Mouse (Mus musculus) kidney, postnatal 36 days (tissue): ENCODE measurements at regions not wholly inside any gene's neighbourhood (a gene's known extent, or its start where the extent isn't known, plus 50 kb on each side); places are given as distances from the start of the nearest gene placed in this dataset.
A peak's percentile ranks its signal among the peaks of the same experiment; 100 is the strongest.

Source experiments
- DNase-seq, 2 experiments: peaks; one replicate each; pipeline ENCODE4 v3.0.0; 2021 to 2022; ENCODE audit warnings: mixed read lengths in 2 of 2

DNA sequence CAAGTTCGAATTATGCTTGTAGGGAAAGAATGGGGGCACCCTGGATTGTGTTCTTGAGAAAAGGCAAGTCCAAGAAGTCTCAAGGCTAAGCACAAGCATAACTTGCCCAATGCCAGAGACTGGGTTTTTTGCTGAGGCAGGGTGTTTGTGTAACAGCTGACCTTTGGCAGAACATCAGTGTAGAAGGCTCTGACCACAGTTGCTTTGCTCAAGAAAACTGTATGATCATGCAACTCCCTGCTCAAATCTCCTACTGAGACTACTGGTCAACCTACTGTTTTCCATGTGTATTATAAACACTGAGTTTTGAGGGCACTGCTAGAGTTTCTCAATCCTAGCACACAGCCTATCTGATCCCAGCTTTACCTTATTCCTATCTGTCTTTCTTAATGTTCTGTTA, 61.4 kb upstream of the Itga4 start:
- DNase-seq, result peak; percentile 5 to 10

- DNase-seq, result no peak
Observed at GRCm38 (mm10) chr2:79201677-79202076, 53.5 kb upstream of the Itga4 start.
